Comparison of ENCODE assay signal across 20 mouse cellular contexts in genomic region chr17:28272837-28273236, GRCm38 (mm10). TPM values are rescaled to one million over a fixed set of nuclear protein-coding genes. Genes with fewer than 3 reads are reported as not detected.
DNase-seq lines count a peak whose midpoint lies in the region; ATAC-seq and TF ChIP-seq lines count a peak whose summit lies in the region.
"Had no signal": no experiment of that assay in that cellular context is flagged by ENCODE, and none has a peak within 500 bp of the region (broad histone marks: within the 10 kb centered on the region; RNA-seq: fewer than 3 reads in every experiment).

No protein-coding gene starts in this region.

- 77% methylated on average over 6 of the region's 6 CpGs for WGBS in kidney, embryonic 15.5 days
- WGBS in lung, postnatal 0 days, result 52% methylated on average over 6 of the region's 6 CpGs
- WGBS in lung, adult 2 months, result 70% methylated on average over 6 of the region's 6 CpGs
- WGBS in intestine, postnatal 0 days, result 35% methylated on average over 6 of the region's 6 CpGs
- 53% methylated on average over 6 of the region's 6 CpGs for WGBS in stomach, embryonic 16.5 days

- H3K27ac ChIP-seq in kidney, embryonic 15.5 days, result 0 out of 2 replicates have a peak overlapping the region, but pooled peaks have one; percentile 13
- H3K27ac ChIP-seq in lung, postnatal 0 days (ENCODE audit: low read length), result peak overlapping the region; percentile 73
- H3K27ac ChIP-seq in intestine, postnatal 0 days (ENCODE audit: low read depth, low read length), result peak overlapping the region; percentile 87
- H3K27ac ChIP-seq in stomach, embryonic 16.5 days (ENCODE audit: low read length), result peak overlapping the region; percentile 96
- H3K27ac ChIP-seq: embryonic facial prominence, embryonic 10.5 days; forebrain, embryonic 12.5 days; hindbrain, embryonic 14.5 days; limb, embryonic 13.5 days; liver, embryonic 14.5 days; macrophage; midbrain, embryonic 12.5 days had no signal

- no peaks in the 10 kb centered on the region for H3K27me3 ChIP-seq in kidney, embryonic 15.5 days
- no peaks in the 10 kb centered on the region for H3K27me3 ChIP-seq in lung, postnatal 0 days (replicated peaks; ENCODE audit: insufficient read depth, low read length)
- no peaks in the 10 kb centered on the region for H3K27me3 ChIP-seq in intestine, postnatal 0 days (replicated peaks; ENCODE audit: control insufficient read depth, insufficient read depth, low read length)
- no peaks in the 10 kb centered on the region for H3K27me3 ChIP-seq in stomach, embryonic 16.5 days (ENCODE audit: control insufficient read depth, insufficient read depth, low read length)
- H3K27me3 ChIP-seq: forebrain, embryonic 12.5 days; limb, embryonic 13.5 days; midbrain, embryonic 12.5 days; Patski had no signal

- no peak for ATAC-seq in kidney, embryonic 15.5 days (replicated peaks; ENCODE audit: low FRiP score)
- peak; percentile 78 for ATAC-seq in lung, postnatal 0 days
- no peak for ATAC-seq in intestine, postnatal 0 days
- peak; percentile 23; the same call in 1 of the 2 replicates for ATAC-seq in stomach, embryonic 16.5 days (ENCODE audit: insufficient read depth, low FRiP score)
- ATAC-seq: Patski had no signal

- no peaks in the 10 kb centered on the region for H3K36me3 ChIP-seq in kidney, embryonic 15.5 days
- H3K36me3 ChIP-seq in lung, postnatal 0 days (ENCODE audit: insufficient read depth, low read length), result no peaks in the 10 kb centered on the region
- no peaks in the 10 kb centered on the region; the same call in 1 of the 2 replicates for H3K36me3 ChIP-seq in intestine, postnatal 0 days (ENCODE audit: control insufficient read depth, insufficient read depth)
- no peaks in the 10 kb centered on the region for H3K36me3 ChIP-seq in stomach, embryonic 16.5 days (ENCODE audit: control insufficient read depth, insufficient read depth, low read length)
- H3K36me3 ChIP-seq: embryonic facial prominence, embryonic 10.5 days; forebrain, embryonic 12.5 days; midbrain, embryonic 12.5 days had no signal

- H3K9me3 ChIP-seq in kidney, embryonic 15.5 days (replicated peaks), result no peaks in the 10 kb centered on the region
- H3K9me3 ChIP-seq in lung, postnatal 0 days (ENCODE audit: low read length), result no peaks in the 10 kb centered on the region
- no peaks in the 10 kb centered on the region for H3K9me3 ChIP-seq in intestine, postnatal 0 days (ENCODE audit: control insufficient read depth)
- H3K9me3 ChIP-seq in stomach, embryonic 16.5 days (replicated peaks; ENCODE audit: control insufficient read depth, low read length), result no peaks in the 10 kb centered on the region
- H3K9me3 ChIP-seq: embryonic facial prominence, embryonic 10.5 days; forebrain, embryonic 12.5 days; limb, embryonic 13.5 days; midbrain, embryonic 12.5 days had no signal

- no peak overlapping the region for H3K9ac ChIP-seq in kidney, embryonic 15.5 days
- H3K9ac ChIP-seq in lung, postnatal 0 days (replicated peaks; ENCODE audit: low read depth), result no peak overlapping the region
- 0 out of 2 replicates have a peak overlapping the region, but pooled peaks have one; percentile 1 for H3K9ac ChIP-seq in intestine, postnatal 0 days (ENCODE audit: low read depth, low read length)
- peak overlapping the region; percentile 40 for H3K9ac ChIP-seq in stomach, embryonic 16.5 days (ENCODE audit: low read length)
- H3K9ac ChIP-seq: forebrain, embryonic 12.5 days; hindbrain, embryonic 14.5 days; liver, embryonic 14.5 days; midbrain, embryonic 12.5 days had no signal

- TF ChIP-seq EP300 in lung, postnatal 0 days (IDR thresholded peaks at IDR 0.05), result no peak

- no peak overlapping the region for H3K4me2 ChIP-seq in kidney, embryonic 15.5 days
- no peak overlapping the region for H3K4me2 ChIP-seq in lung, postnatal 0 days (replicated peaks; ENCODE audit: low read depth, low read length)
- peak overlapping the region; percentile 43 for H3K4me2 ChIP-seq in intestine, postnatal 0 days (replicated peaks; ENCODE audit: low read depth)
- H3K4me2 ChIP-seq in stomach, embryonic 16.5 days (ENCODE audit: low read depth, low read length), result peak overlapping the region; percentile 41
- H3K4me2 ChIP-seq: forebrain, embryonic 12.5 days; hindbrain, embryonic 14.5 days; limb, embryonic 13.5 days; midbrain, embryonic 12.5 days had no signal

- no peak for TF ChIP-seq CTCF in lung, postnatal 0 days (IDR thresholded peaks at IDR 0.05)
- no peak for TF ChIP-seq CTCF in lung, adult 2 months (IDR thresholded peaks at IDR 0.05; ENCODE audit: insufficient read depth, low read length)
- TF ChIP-seq CTCF in intestine, postnatal 0 days (IDR thresholded peaks at IDR 0.05; ENCODE audit: low read depth), result no peak

- no peak for TF ChIP-seq POLR2A in lung, adult 2 months (IDR thresholded peaks at IDR 0.05; ENCODE audit: borderline replicate concordance, extremely low read depth, low read depth, low read length)

- H3K4me3 ChIP-seq in kidney, embryonic 15.5 days (replicated peaks), result no peak overlapping the region
- H3K4me3 ChIP-seq in lung, postnatal 0 days (ENCODE audit: low read depth, low read length), result no peak overlapping the region
- H3K4me3 ChIP-seq in lung, adult 2 months (replicated peaks; ENCODE audit: extremely low read depth, low read depth, low read length), result no peak overlapping the region
- peak overlapping the region; percentile 13; the same call in 1 of the 2 replicates for H3K4me3 ChIP-seq in intestine, postnatal 0 days (ENCODE audit: low read depth, low read length)
- H3K4me3 ChIP-seq in stomach, embryonic 16.5 days (replicated peaks; ENCODE audit: low read length), result peak overlapping the region; percentile 28
- H3K4me3 ChIP-seq: embryonic facial prominence, embryonic 10.5 days; forebrain, embryonic 12.5 days; limb, embryonic 13.5 days; midbrain, embryonic 12.5 days had no signal

- no peak for DNase-seq in kidney, postnatal 10 days
- DNase-seq in lung, postnatal 0 days (ENCODE audit: low spot score), result peak; percentile 75
- DNase-seq in lung, adult 2 months, result no peak
- DNase-seq in urinary bladder, postnatal 25 days (ENCODE audit: low spot score), result no peak
- DNase-seq: cerebellum, adult 8-10 months; gastrocnemius, postnatal 10 days; heart, postnatal 10 days; kidney, adult 18-20 months; right cerebral cortex, adult 18-20 months had no signal

- peaks cover 32% of the 10 kb centered on the region for H3K4me1 ChIP-seq in kidney, embryonic 15.5 days
- no peaks in the 10 kb centered on the region for H3K4me1 ChIP-seq in lung, postnatal 0 days (ENCODE audit: insufficient read depth, low read depth, low read length)
- peaks cover 11% of the 10 kb centered on the region for H3K4me1 ChIP-seq in lung, adult 2 months (ENCODE audit: control insufficient read depth, insufficient read depth, low read length)
- H3K4me1 ChIP-seq in intestine, postnatal 0 days (replicated peaks; ENCODE audit: control insufficient read depth, insufficient read depth, low read length), result 0 out of 2 replicates have a peak, but pooled peaks cover 3% of the 10 kb centered on the region
- peaks cover 6% of the 10 kb centered on the region for H3K4me1 ChIP-seq in stomach, embryonic 16.5 days (ENCODE audit: control insufficient read depth, insufficient read depth, low read length)
- H3K4me1 ChIP-seq: forebrain, embryonic 12.5 days; midbrain, embryonic 12.5 days had no signal

RNA-seq across cellular contexts. Expression of gene Ppard, which starts 40.3 kb away (rescaled TPM):
- polyA plus RNA-seq in kidney, embryonic 15.5 days (2015; fragmentation: Nextera tagmentation; extraction: Ambion mirVana), result 2.3 and 2.7 TPM in 2 replicates
- 2.4 and 3.0 TPM in 2 replicates for polyA plus RNA-seq in lung, postnatal 0 days (2015; fragmentation: Nextera tagmentation; extraction: Ambion mirVana)
- polyA plus RNA-seq in lung, adult 2 months (2012; rRNA removed), result 33.3 and 41.7 TPM in 2 replicates
- polyA plus RNA-seq in intestine, postnatal 0 days (2015; fragmentation: Nextera tagmentation; extraction: Ambion mirVana), result 1.7 and 2.1 TPM in 2 replicates
- 2.8 and 3.0 TPM in 2 replicates for polyA plus RNA-seq in stomach, embryonic 16.5 days (2015; fragmentation: Nextera tagmentation; extraction: Ambion mirVana)

RNA-seq across cellular contexts. Expression of gene Fance, which starts 40.5 kb away (rescaled TPM):
- 28.4 and 33.7 TPM in 2 replicates for polyA plus RNA-seq in kidney, embryonic 15.5 days (2015; fragmentation: Nextera tagmentation; extraction: Ambion mirVana)
- polyA plus RNA-seq in lung, postnatal 0 days (2015; fragmentation: Nextera tagmentation; extraction: Ambion mirVana), result 21.8 and 24.3 TPM in 2 replicates
- polyA plus RNA-seq in lung, adult 2 months (2012; rRNA removed), result 18.2 and 21.7 TPM in 2 replicates
- polyA plus RNA-seq in intestine, postnatal 0 days (2015; fragmentation: Nextera tagmentation; extraction: Ambion mirVana), result 10.3 and 11.0 TPM in 2 replicates
- 19.0 and 20.4 TPM in 2 replicates for polyA plus RNA-seq in stomach, embryonic 16.5 days (2015; fragmentation: Nextera tagmentation; extraction: Ambion mirVana)

RNA-seq across cellular contexts. Expression of gene Rpl10a, which starts 55.4 kb away (rescaled TPM):
- polyA plus RNA-seq in kidney, embryonic 15.5 days (2015; fragmentation: Nextera tagmentation; extraction: Ambion mirVana), result 643 and 689 TPM in 2 replicates
- 446 and 458 TPM in 2 replicates for polyA plus RNA-seq in lung, postnatal 0 days (2015; fragmentation: Nextera tagmentation; extraction: Ambion mirVana)
- 1,664 and 1,938 TPM in 2 replicates for polyA plus RNA-seq in lung, adult 2 months (2012; rRNA removed)
- polyA plus RNA-seq in intestine, postnatal 0 days (2015; fragmentation: Nextera tagmentation; extraction: Ambion mirVana), result 383 and 417 TPM in 2 replicates
- 538 and 564 TPM in 2 replicates for polyA plus RNA-seq in stomach, embryonic 16.5 days (2015; fragmentation: Nextera tagmentation; extraction: Ambion mirVana)

Comparison
In these comparisons a context has a peak if more than half of its experiments do, and no peak if none do; other contexts are left out.
1. ATAC-seq: peak in lung, postnatal 0 days (single experiment) and stomach, embryonic 16.5 days (single experiment); none in kidney, embryonic 15.5 days (single experiment) and intestine, postnatal 0 days (single experiment).
2. H3K27ac ChIP-seq: peak in every context shown above with its lines; median percentile 96 in stomach, embryonic 16.5 days; 87 in intestine, postnatal 0 days; 73 in lung, postnatal 0 days; 13 in kidney, embryonic 15.5 days.
3. H3K4me2 ChIP-seq: peak in intestine, postnatal 0 days (single experiment) and stomach, embryonic 16.5 days (single experiment); none in kidney, embryonic 15.5 days (single experiment) and lung, postnatal 0 days (single experiment).
4. H3K4me3 ChIP-seq: peak in intestine, postnatal 0 days (single experiment) and stomach, embryonic 16.5 days (single experiment); none in kidney, embryonic 15.5 days (single experiment), lung, postnatal 0 days (single experiment) and lung, adult 2 months (single experiment).
5. H3K9ac ChIP-seq: peak in intestine, postnatal 0 days (single experiment) and stomach, embryonic 16.5 days (single experiment); none in kidney, embryonic 15.5 days (single experiment) and lung, postnatal 0 days (single experiment).